Mouse (Mus musculus) ES-Bruce4 (cell line): ENCODE results near the gene Ilvbl.

Experiments used
- CTCF ChIP-seq: IDR thresholded peaks from one replicate; pipeline ENCODE4 v1.8.1; 2011; ENCODE audit warnings: low read depth, low read length
- EP300 ChIP-seq: IDR thresholded peaks from 2 replicates; pipeline ENCODE4 v1.6.1; 2011; ENCODE audit warnings: low read depth, low read length; ENCODE audit not compliant: insufficient read depth

DNA sequence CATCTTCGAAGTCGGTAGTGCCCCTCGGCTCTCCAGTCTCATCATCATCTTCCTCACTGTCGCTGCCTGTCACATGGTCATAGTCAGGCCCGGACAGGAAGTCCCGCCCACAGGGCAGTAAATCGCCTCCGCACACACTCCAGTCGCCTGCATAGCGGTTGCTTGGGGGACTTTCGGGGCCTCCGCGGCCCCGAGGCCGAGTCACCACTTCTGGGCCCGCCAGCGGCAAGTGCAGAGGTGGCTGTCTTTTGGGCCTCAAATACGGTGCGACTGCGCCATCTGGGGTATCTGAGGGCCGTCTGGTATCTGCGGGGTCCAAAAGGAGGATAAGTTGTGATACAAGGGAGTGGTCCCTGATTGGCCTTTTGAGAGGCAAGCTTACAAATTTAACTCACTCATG, 11.5 kb downstream of the Ilvbl start:
- TF ChIP-seq CTCF (no peak), EP300 (no peak)
